Mouse (Mus musculus): ENCODE results near the gene Ccn1. TPM values are rescaled to one million over a fixed set of nuclear protein-coding genes. Genes with fewer than 3 reads are reported as not detected.

Ccn1 gene
- polyA plus RNA-seq, 1 experiment from 2014 or later = 49.9 TPM

GRCm38 (mm10) chr3:145602410-145603206 is 47.2 kb downstream of the Ccn1 start:
- 86% methylated on average over 11 of the region's 11 CpGs for WGBS
- no peaks in the 10 kb centered on the region for H3K9me3 ChIP-seq

GRCm38 (mm10) chr3:145601345-145601744 is 48.4 kb downstream of the Ccn1 start:
- no peaks in the 10 kb centered on the region for H3K27me3 ChIP-seq (ENCODE audit: poor library complexity, severe bottlenecking)
- no peak overlapping the region for H3K4me3 ChIP-seq
- no peak for DNase-seq (ENCODE audit: extremely low spot score, low spot score)
- H3K36me3 ChIP-seq (replicated peaks) = peaks cover 85% of the 10 kb centered on the region
- H3K9me3 ChIP-seq = no peaks in the 10 kb centered on the region
- peaks cover 7% of the 10 kb centered on the region; the same call in 1 of the 2 replicates for H3K4me1 ChIP-seq
- WGBS = 89% methylated on average over 6 of the region's 6 CpGs
- no peak overlapping the region for H3K27ac ChIP-seq

More at GRCm38 (mm10) chr3:145602410-145603206, 47.2 kb downstream of the Ccn1 start:
- H3K4me1 ChIP-seq = peaks cover 7% of the 10 kb centered on the region; the same call in 1 of the 2 replicates
- no peaks in the 10 kb centered on the region for H3K27me3 ChIP-seq (ENCODE audit: poor library complexity, severe bottlenecking)
- H3K36me3 ChIP-seq (replicated peaks) = peaks cover 94% of the 10 kb centered on the region
- no peak overlapping the region for H3K4me3 ChIP-seq
- DNase-seq (ENCODE audit: extremely low spot score, low spot score) = no peak
- H3K27ac ChIP-seq = no peak overlapping the region

GRCm38 (mm10) chr3:145600801-145601200 is 49.0 kb downstream of the Ccn1 start:
- Histone ChIP-seq H3K27ac (no peak overlapping the region), H3K4me1 (peaks cover 7% of the 10 kb centered on the region; the same call in 1 of the 2 replicates), H3K9me3 (no peaks in the 10 kb centered on the region), H3K36me3 (replicated peaks) (peaks cover 87% of the 10 kb centered on the region), H3K4me3 (no peak overlapping the region), H3K27me3 (ENCODE audit: poor library complexity, severe bottlenecking) (no peaks in the 10 kb centered on the region)
- DNase-seq (ENCODE audit: extremely low spot score, low spot score) = no peak
- 95% methylated on average over 6 of the region's 6 CpGs for WGBS

GRCm38 (mm10) chr3:145599059-145599458 is 50.7 kb downstream of the Ccn1 start:
- H3K27ac ChIP-seq = no peak overlapping the region
- H3K4me3 ChIP-seq = no peak overlapping the region
- no peaks in the 10 kb centered on the region for H3K27me3 ChIP-seq (ENCODE audit: poor library complexity, severe bottlenecking)
- peaks cover 7% of the 10 kb centered on the region; the same call in 1 of the 2 replicates for H3K4me1 ChIP-seq
- no peaks in the 10 kb centered on the region for H3K9me3 ChIP-seq
- 94% methylated on average over 7 of the region's 7 CpGs for WGBS
- H3K36me3 ChIP-seq (replicated peaks) = peaks cover 87% of the 10 kb centered on the region
- no peak for DNase-seq (ENCODE audit: extremely low spot score, low spot score)

Other genes starting within 250 kb of the Ccn1 start
- 49.9 and 56.8 TPM in 2 replicates for gene Znhit6, start 73.8 kb downstream of the Ccn1 start, polyA plus RNA-seq (2016; fragmentation: Nextera tagmentation; extraction: Ambion mirVana)
- gene Ddah1, start 108.7 kb upstream of the Ccn1 start, polyA plus RNA-seq (2016; fragmentation: Nextera tagmentation; extraction: Ambion mirVana) = 41.9 and 42.3 TPM in 2 replicates

All from forebrain, embryonic 10.5 days (tissue).